Mouse (Mus musculus): ENCODE measurements at regions not wholly inside any gene's neighbourhood (a gene's known extent, or its start where the extent isn't known, plus 50 kb on each side); places are given as distances from the start of the nearest gene placed in this dataset. TPM values are rescaled to one million over a fixed set of nuclear protein-coding genes. Genes with fewer than 3 reads are reported as not detected.
"Not testable (repeated sequence)": the region's sequence is repeated elsewhere in the genome, so short reads cannot be mapped to it uniquely, and the experiment has no call there.

DNA sequence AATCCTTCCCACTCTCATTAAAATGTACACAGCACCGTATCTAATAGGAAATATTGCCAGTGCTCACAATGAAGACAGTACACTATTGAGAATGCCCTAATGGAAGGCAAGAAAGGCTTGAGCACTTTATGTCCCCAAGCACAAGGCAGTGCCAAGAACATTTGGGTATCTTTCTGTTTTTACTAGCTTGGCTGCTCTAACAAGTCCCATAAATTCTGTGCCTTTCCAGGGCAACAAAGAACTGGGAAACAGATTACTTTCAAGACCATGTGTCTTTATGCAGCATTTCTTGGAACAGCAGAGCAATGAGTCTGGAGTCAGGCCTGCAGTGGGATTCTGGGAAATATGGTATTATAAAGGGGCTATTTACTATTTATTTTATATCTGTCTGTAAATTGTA, 192.3 kb downstream of the 1700008P02Rik start:
- Histone ChIP-seq H3K4me1 (no peaks in the 10 kb centered on the region), H3K9me3 (replicated peaks) (no peaks in the 10 kb centered on the region), H3K4me3 (no peak overlapping the region), H3K27me3 (ENCODE audit: low read depth, poor library complexity, severe bottlenecking) (no peaks in the 10 kb centered on the region), H3K27ac (no peak overlapping the region), H3K36me3 (no peaks in the 10 kb centered on the region)
- 82% methylated on average over 1 of the region's 1 CpGs for WGBS
- DNase-seq (ENCODE audit: low spot score): no peak

DNA sequence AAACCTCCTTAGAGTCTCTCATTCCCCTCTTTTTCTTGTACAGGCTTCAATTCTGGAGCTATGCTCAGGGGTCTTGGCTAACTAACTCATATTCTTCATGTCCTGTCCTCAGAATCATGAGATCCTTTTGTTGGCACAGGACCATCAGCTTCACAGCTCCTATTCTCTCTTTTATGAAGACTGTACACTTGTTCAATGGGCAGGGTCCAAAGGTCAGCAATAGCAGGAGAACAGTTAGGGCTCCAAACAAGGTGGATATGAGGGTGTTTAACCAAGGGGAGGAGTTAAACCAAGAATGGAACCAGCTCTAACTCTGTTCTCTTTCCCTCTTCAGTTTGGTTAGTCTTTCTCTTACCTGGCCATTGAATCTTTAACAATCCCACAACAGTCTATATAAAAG, 219.4 kb downstream of the 1700008P02Rik start:
- Histone ChIP-seq H3K4me3 (no peak overlapping the region), H3K4me1 (no peaks in the 10 kb centered on the region), H3K27me3 (ENCODE audit: low read depth, poor library complexity, severe bottlenecking) (no peaks in the 10 kb centered on the region), H3K36me3 (no peaks in the 10 kb centered on the region), H3K9me3 (replicated peaks) (no peaks in the 10 kb centered on the region), H3K27ac (no peak overlapping the region)
- DNase-seq (ENCODE audit: low spot score): no peak

DNA sequence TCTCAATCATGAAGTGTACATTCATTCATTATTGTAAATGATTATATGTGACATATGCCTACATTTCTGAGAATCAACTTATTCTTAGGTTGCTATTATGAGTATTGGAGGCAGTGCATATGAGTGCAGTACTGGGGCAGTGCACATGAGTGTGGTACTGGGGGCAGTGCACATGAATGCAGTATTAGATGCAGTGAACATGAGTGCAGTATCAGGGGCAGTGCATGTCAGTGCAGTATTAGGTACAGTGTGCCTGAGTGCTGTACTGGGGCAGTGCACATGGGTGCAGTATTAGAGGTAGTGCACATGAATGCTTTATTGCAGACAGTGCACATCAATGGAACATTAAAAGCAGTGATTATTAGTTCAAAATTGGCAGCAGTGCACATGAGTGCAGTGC, 234.6 kb downstream of the 1700008P02Rik start:
- peaks cover 34% of the 10 kb centered on the region for H3K4me1 ChIP-seq
- no peak overlapping the region for H3K4me3 ChIP-seq
- H3K27me3 ChIP-seq (ENCODE audit: low read depth, poor library complexity, severe bottlenecking): no peaks in the 10 kb centered on the region
- no peak for DNase-seq (ENCODE audit: low spot score)
- H3K36me3 ChIP-seq: no peaks in the 10 kb centered on the region
- no peaks in the 10 kb centered on the region for H3K9me3 ChIP-seq (replicated peaks)
- H3K27ac ChIP-seq: peak overlapping the region; percentile 59

DNA sequence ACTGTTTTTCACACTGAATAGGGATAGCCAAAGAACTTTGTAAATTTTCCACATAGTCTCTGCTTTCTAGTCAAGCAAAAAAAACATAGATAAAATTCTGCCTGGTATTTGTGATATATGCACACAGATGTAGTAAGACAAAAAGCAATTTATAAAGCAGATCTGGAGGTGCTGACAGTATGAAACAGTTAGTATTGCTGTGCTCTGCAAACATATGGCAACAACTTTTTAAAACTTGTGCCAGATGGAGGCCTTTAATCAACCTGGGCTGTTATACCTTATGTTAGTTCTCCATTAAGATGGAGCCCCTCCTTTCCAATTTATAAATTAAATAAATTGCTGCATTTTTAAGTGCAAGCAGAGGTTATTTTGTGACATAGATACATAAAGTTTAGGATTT, 237.3 kb downstream of the 1700008P02Rik start:
- H3K27ac ChIP-seq: peak overlapping the region; percentile 73; the same call in 1 of the 2 replicates
- DNase-seq (ENCODE audit: low spot score): no peak

DNA sequence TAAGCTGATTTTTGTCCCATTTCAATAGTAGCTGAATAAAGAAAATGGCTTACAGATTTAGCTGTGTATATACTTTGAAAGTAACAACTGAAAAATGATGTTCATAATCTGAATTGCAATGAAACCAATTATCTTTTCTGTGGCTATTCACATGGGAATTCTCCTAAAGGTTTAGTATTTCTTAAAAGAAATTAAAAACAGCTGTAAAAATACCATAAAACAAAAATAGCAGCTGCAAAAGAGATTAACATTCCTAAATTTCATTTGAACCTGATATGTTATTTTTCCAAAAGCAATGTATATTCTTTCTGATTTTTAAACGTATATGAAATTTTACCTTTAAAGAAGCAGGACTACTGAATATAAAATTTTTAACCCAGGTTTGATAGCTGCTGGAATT, 237.9 kb downstream of the 1700008P02Rik start:
- WGBS: 49% methylated on average over 1 of the region's 1 CpGs
- H3K36me3 ChIP-seq: peaks cover 5% of the 10 kb centered on the region; the same call in 1 of the 2 replicates
- H3K4me3 ChIP-seq: no peak overlapping the region
- no peaks in the 10 kb centered on the region for H3K27me3 ChIP-seq (ENCODE audit: low read depth, poor library complexity, severe bottlenecking)
- peaks cover 34% of the 10 kb centered on the region for H3K4me1 ChIP-seq
- H3K9me3 ChIP-seq (replicated peaks): no peaks in the 10 kb centered on the region; the same call in 1 of the 2 replicates
- DNase-seq (ENCODE audit: low spot score): no peak
- peak overlapping the region; percentile 73; the same call in 1 of the 2 replicates for H3K27ac ChIP-seq

More for the DNA sequence above, 237.3 kb downstream of the 1700008P02Rik start:
- Histone ChIP-seq H3K4me1 (peaks cover 34% of the 10 kb centered on the region), H3K9me3 (replicated peaks) (no peaks in the 10 kb centered on the region; the same call in 1 of the 2 replicates), H3K4me3 (no peak overlapping the region), H3K36me3 (peaks cover 5% of the 10 kb centered on the region; the same call in 1 of the 2 replicates), H3K27me3 (ENCODE audit: low read depth, poor library complexity, severe bottlenecking) (no peaks in the 10 kb centered on the region)

DNA sequence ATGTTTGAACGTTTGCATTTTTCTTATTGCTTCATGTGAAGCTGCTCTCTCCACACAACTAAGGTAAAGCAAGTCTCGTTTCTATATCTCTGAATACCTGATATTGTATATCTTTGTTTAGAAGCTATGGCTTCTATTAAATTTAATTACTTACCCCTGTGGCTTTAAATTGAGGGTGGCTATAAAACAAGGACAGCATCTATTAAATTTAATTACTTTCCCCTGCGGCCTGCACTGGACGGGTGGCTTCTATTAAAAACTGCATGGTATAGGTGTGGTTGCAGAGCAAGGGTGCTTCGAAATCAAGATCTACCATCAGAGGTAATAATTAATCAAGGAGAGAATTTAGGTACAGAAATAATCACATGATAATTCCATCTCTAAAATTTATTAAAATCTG, 238.5 kb downstream of the 1700008P02Rik start:
- peaks cover 5% of the 10 kb centered on the region; the same call in 1 of the 2 replicates for H3K36me3 ChIP-seq
- no peaks in the 10 kb centered on the region for H3K27me3 ChIP-seq (ENCODE audit: low read depth, poor library complexity, severe bottlenecking)
- 29% methylated on average over 5 of the region's 5 CpGs for WGBS

DNA sequence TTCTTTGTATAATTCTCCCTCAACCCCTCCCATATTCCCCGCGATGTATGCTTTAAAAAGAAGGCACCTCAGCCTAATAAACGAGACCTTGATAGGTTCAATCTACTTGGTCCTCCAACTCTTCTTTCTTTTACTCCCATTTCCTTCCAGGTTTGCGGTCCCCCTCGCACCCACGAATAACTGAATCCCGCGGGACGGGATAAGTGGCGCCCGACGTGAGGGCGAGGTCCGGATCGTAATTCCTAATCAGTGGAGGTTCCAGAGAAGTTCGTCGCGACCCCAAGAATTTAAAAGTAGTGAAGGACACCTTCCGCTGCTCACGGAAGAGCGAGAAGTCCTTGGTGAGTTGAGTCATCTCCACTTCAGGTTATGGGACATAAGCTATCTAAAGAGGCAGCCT, 281.2 kb downstream of the 1700008P02Rik start:
- not testable (repeated sequence) for H3K4me1 ChIP-seq; H3K36me3 ChIP-seq; H3K27me3 ChIP-seq (ENCODE audit: low read depth, poor library complexity, severe bottlenecking); H3K4me3 ChIP-seq; DNase-seq (ENCODE audit: low spot score); H3K27ac ChIP-seq; H3K9me3 ChIP-seq (replicated peaks)
- no CpG with 5 or more reads among the region's 21 CpGs for WGBS

More for the DNA sequence above, 238.5 kb downstream of the 1700008P02Rik start:
- peaks cover 34% of the 10 kb centered on the region for H3K4me1 ChIP-seq
- H3K27ac ChIP-seq: peak overlapping the region; percentile 67
- peak; percentile 49 for DNase-seq (ENCODE audit: low spot score)
- H3K4me3 ChIP-seq: no peak overlapping the region
- no peaks in the 10 kb centered on the region; the same call in 1 of the 2 replicates for H3K9me3 ChIP-seq (replicated peaks)

DNA sequence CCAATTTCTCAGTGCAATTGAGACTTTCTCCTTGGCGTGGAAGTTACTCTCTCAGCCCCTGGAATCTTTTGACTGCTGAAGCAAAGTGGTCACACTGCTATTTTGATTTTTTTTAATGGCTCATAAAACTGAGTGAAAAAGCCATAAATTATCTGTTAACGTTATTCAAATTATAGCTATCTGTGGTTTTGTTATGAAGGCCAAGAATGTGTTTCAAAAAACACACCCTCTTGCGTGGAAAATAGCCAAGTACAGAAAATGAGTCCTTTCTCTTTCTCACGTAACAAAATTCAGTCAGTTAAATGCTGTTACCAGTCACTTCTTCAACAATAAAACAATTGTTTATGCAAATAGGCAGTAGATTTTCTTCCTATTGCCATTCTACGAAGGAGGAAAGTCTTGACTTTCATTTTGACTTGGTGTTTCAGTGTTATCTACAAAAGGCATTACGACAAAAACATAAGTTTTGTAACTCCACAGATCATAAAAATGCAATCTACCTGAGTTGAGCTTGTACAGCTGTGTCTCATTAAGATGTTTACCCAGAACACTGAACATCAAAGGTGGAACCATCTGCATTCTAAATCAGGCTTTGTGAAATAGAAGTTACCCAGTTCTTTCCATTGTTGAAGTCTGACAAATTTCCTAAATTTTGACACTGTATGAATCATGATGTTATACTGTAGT, 299.3 kb downstream of the 1700008P02Rik start:
- Histone ChIP-seq H3K27me3 (ENCODE audit: low read depth, poor library complexity, severe bottlenecking) (no peaks in the 10 kb centered on the region), H3K4me1 (peaks cover 19% of the 10 kb centered on the region), H3K4me3 (no peak overlapping the region), H3K36me3 (no peaks in the 10 kb centered on the region), H3K27ac (peak overlapping the region; percentile 64), H3K9me3 (replicated peaks) (no peaks in the 10 kb centered on the region)
- no peak for DNase-seq (ENCODE audit: low spot score)
- WGBS: 31% methylated on average over 6 of the region's 6 CpGs

DNA sequence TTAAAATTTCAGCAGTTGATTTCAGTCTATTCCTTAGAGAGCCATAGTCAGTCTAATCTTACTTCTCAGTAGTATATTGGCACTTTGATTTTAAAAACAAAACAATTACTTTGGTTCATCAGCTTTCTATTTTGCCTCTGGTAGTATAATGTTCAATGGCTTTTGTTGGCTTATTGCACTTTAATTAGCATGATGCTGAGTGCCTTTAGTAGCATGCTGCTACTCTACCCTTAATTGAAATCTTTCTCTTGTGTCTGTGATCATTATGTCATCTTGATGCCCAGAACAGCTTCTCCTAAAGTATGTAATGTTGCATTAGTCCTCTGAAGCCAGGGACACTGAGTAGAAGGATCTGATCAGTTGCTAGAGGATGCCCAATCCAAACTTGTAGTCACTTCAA, 330.7 kb downstream of the 1700008P02Rik start:
- no peak overlapping the region for H3K27ac ChIP-seq
- H3K9me3 ChIP-seq (replicated peaks): no peaks in the 10 kb centered on the region
- no peak overlapping the region for H3K4me3 ChIP-seq
- DNase-seq (ENCODE audit: low spot score): no peak
- H3K4me1 ChIP-seq: no peaks in the 10 kb centered on the region
- H3K27me3 ChIP-seq (ENCODE audit: low read depth, poor library complexity, severe bottlenecking): no peaks in the 10 kb centered on the region
- no peaks in the 10 kb centered on the region for H3K36me3 ChIP-seq

DNA sequence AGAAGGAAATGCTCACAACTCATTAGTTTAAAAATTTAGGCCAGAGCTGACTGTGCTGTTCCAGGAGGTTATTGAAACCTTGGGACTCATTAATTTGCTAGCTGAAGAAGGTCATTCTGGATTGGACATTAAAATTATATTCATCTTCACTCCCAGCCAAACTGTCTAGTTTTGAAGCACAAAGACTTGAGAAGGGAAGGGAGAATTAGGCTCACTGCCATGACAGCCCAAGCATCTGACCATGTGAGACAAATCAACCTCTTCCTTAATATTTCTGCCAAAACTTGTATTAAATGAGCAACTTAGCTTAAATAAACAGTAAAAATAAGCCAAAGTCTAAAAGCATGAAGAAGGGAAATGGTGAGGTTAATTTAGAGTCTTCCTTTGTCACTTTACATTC, 339.6 kb downstream of the 1700008P02Rik start:
- DNase-seq (ENCODE audit: low spot score): no peak
- no peaks in the 10 kb centered on the region for H3K9me3 ChIP-seq (replicated peaks)
- no peaks in the 10 kb centered on the region for H3K27me3 ChIP-seq (ENCODE audit: low read depth, poor library complexity, severe bottlenecking)
- H3K36me3 ChIP-seq: no peaks in the 10 kb centered on the region
- H3K4me3 ChIP-seq: no peak overlapping the region
- H3K4me1 ChIP-seq: no peaks in the 10 kb centered on the region
- no peak overlapping the region for H3K27ac ChIP-seq

Small RNA genes in the stretch of these regions (microRNA-seq; reads per million reads assigned to microRNA genes)
- gene Gm23147: not detected

Data from limb, embryonic 10.5 days (tissue).